Mouse (Mus musculus) urinary bladder, postnatal 36 days (tissue): ENCODE measurements around the gene Grin2c.

ENCODE experiments used
- DNase-seq, 2 experiments: peaks; one replicate each; pipeline ENCODE4 v3.0.0; 2022; ENCODE audit warnings: low spot score in 2 of 2, mixed read lengths in 1 of 2

Gene Grin2c

GRCm38 (mm10) chr11:115283891-115284620 is 17.0 kb upstream of the Grin2c start:
- DNase-seq = no peak

- DNase-seq = no peak
Observed at GRCm38 (mm10) chr11:115283486-115283765, 16.4 kb upstream of the Grin2c start.

GRCm38 (mm10) chr11:115282723-115283485 is 15.9 kb upstream of the Grin2c start:
- DNase-seq = no peak

GRCm38 (mm10) chr11:115282295-115282694 is 15.3 kb upstream of the Grin2c start:
- peak in 1 of 2 experiments; percentile 32 for DNase-seq

- no peak for DNase-seq
Observed at GRCm38 (mm10) chr11:115279726-115280125, 12.7 kb upstream of the Grin2c start.

GRCm38 (mm10) chr11:115278176-115278575 is 11.1 kb upstream of the Grin2c start:
- DNase-seq = no peak

- DNase-seq = no peak
Observed at GRCm38 (mm10) chr11:115277604-115277975, 10.5 kb upstream of the Grin2c start.

- peak; percentile 98 to 99 for DNase-seq
Observed at GRCm38 (mm10) chr11:115276780-115277603, 9.9 kb upstream of the Grin2c start, which contains the start of gene Fdxr. Gene Fdxr, minus strand, starts transcription at chr11:115277050.

- DNase-seq = no peak
Observed at GRCm38 (mm10) chr11:115275954-115276353, 8.9 kb upstream of the Grin2c start.

- no peak for DNase-seq
Observed at GRCm38 (mm10) chr11:115275509-115275908, 8.5 kb upstream of the Grin2c start.

GRCm38 (mm10) chr11:115274771-115275170 is 7.7 kb upstream of the Grin2c start:
- no peak for DNase-seq

- no peak for DNase-seq
Observed at GRCm38 (mm10) chr11:115274178-115274577, 7.1 kb upstream of the Grin2c start.

- no peak for DNase-seq
Observed at GRCm38 (mm10) chr11:115273735-115274134, 6.7 kb upstream of the Grin2c start.

- no peak for DNase-seq
Observed at GRCm38 (mm10) chr11:115272894-115273498, 6.0 kb upstream of the Grin2c start.

GRCm38 (mm10) chr11:115271481-115271880 is 4.4 kb upstream of the Grin2c start:
- no peak for DNase-seq

GRCm38 (mm10) chr11:115271052-115271451 is 4.0 kb upstream of the Grin2c start:
- no peak for DNase-seq

- peak; percentile 76 to 80 for DNase-seq
Observed at GRCm38 (mm10) chr11:115270148-115270861, 3.3 kb upstream of the Grin2c start.

GRCm38 (mm10) chr11:115269330-115270066 is 2.5 kb upstream of the Grin2c start:
- no peak for DNase-seq

- DNase-seq = no peak
Observed at GRCm38 (mm10) chr11:115267958-115268357, 915 bp upstream of the Grin2c start.

- DNase-seq = no peak
Observed at GRCm38 (mm10) chr11:115266400-115266778, 654 bp downstream of the Grin2c start.
